Mouse (Mus musculus): ENCODE data around the gene Dyx1c1.
A peak's percentile ranks its signal among the peaks of the same experiment; 100 is the strongest.

Gene Dyx1c1

DNA sequence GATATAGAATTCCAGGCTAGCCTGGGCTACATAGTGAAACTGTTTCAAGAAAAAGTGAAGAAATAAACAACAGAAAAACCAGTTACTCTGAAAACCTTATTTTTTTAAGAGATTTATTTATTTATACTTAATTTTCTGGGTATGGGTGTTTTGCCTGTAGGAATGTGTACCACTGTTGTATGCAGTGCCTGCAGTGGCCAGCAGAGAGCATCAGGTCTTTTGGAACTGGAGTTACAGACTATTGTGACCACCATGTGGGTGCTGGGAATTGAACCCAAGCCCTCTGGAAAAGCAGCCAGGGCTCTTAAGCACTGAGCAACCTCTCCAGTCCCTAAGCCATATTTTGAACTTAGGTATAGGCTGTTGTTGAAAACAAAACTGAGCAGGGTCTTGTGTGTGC, 14.4 kb downstream of the Dyx1c1 start:
- DNase-seq (ENCODE audit: low read depth, low spot score) = no peak

DNA sequence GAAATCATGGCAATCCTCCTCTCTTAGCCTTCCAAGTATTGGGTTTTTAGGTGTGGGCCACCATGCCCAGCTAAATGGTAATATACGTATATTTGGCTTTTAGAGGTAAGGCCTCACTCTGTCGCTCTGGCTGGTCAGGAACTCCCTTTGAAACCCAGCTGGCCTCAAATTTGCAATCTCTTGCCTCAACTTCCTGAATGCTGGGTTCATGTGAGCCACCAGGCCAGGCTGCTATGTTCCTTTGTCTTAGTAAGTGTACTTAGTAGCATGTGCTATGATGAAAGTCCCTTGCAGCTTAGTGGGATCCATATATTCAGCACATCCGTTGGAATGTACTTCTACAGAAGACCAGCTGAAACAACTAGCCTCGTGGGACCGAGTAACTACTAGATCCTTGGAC, 16.1 kb downstream of the Dyx1c1 start:
- DNase-seq (ENCODE audit: low read depth, low spot score) = no peak

DNA sequence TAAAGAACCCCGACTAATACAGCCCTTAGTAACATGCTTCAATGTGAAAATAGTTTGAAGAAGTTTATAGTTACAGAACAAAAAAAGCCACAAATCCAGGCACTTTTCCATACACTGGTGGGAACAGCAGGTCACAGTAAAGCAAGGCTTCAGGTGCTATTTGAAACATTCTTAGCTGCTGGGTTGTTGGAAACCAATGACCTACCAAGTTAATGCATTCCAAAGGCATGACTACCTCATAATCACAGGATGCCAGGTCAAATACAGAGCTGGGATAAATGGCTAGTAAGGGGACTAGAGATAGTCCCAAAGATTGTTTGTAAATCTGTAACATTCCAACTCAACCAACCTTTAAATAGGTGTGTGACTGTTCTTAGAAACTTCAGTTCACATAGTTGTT, 16.7 kb downstream of the Dyx1c1 start:
- DNase-seq (ENCODE audit: low read depth, low spot score) = no peak

DNA sequence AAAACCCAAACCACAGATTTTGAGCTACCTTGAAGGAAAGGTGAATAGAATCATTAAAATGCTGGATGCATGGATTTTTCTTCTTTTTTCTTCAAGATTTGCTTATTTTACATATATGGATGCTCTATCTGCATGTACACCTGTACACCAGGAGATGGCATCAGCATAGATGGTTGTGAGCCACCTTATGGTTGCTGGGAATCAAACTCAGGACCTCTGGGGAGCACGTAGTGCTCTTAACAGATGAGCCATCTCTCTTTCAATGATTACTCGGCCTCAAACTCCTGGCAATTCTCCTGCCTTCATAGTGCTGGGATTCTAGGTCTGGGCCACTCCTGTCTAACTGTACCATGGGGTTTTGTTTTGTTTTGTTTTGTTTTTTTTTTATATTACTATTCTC, 24.5 kb downstream of the Dyx1c1 start:
- no peak for DNase-seq (ENCODE audit: low read depth, low spot score)

DNA sequence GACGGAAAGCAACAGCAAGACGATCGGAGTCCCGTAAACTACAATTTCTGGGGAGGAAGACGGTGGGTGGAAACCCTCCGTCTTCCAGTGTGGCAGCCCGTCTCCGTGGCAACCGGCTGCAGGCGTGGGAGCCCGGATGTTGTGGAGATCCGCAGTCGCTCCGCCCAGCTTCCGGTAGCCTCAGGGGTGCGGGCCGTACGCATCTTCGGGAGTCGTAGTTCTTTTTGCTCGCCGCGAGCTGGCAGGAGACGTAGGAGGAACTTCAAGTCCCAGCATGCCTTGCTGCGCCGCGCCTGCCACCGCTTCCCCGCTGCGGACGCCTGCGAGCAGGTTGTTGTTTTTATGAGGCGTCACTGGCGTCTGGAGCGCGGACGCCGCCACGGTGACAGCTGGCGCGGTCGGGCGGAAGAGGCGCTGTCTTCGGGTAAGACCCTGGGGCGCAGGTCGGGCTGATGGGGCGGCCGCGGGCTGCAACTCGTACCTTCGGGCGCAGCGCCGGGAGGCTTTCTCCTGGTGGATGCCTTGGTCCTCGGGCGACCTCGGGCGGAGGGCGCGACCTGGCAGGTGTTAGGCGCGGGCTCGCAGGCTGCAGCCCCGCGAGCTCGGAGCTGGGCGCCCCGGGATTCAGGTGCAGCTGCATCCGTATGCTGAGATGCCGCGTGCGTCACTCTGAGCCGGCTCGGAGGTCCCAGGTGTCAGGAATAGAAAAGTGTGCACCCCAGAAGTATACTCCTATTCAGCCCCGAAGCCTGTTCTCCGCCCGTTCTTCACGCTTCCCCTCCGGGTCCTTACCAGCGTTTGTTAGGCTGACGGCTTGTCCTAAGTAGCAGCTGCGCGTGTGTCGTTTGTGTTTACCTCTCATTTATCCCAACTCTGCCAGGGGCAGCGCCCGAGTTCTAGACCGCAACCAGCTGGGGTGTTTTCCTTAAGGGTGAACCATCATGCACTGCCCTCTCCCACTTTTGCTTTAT, 26.9 kb downstream of the Dyx1c1 start, which contains the start of the genes Ccpg1os and Ccpg1:
Gene Ccpg1os (minus strand): TSS at position 133 of the 971 bp plus-strand sequence.
Gene Ccpg1 (plus strand): TSS at position 180 of the 971 bp plus-strand sequence.
- DNase-seq (ENCODE audit: low read depth, low spot score) = peak; percentile 95

DNA sequence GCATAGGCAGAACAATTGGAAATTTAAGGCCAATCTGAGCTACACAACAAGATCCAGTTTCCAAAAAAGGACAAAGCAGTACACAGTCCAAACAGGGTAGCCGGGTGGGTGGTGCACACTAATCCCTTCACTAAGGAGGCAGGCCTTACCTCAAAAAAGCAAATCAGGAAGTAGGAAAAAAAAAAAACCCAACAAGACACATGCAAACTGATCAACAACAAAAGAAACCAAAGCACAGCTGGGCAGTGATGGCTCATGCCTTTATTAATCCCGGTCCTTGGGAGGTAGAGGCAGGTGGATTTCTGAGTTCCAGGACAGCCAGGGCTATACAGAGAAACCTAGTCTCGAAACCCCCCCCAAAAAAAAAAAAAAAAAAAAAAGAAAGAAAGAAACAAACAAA, 29.1 kb downstream of the Dyx1c1 start:
- no peak for DNase-seq (ENCODE audit: low read depth, low spot score)

DNA sequence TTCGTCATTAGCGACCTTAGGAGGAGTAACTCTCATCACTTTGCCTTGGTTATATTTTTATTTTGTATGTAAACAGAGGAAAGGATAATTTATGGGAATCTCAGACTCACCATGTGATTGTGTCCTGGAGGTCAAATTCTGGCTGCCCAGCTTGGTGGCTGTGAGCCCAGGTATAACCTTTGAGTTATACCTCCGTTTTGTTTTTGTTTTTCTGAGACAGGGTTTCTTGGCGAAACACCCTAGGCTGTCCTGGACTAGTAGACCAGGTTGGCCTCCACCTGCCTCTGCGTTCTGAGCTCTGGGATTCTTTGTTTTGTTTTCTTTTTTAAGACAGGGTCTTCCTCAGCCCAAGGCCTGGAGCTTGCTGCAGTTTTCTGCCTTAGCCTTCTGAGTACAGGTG, 30.1 kb downstream of the Dyx1c1 start:
- DNase-seq (ENCODE audit: low read depth, low spot score) = no peak

DNA sequence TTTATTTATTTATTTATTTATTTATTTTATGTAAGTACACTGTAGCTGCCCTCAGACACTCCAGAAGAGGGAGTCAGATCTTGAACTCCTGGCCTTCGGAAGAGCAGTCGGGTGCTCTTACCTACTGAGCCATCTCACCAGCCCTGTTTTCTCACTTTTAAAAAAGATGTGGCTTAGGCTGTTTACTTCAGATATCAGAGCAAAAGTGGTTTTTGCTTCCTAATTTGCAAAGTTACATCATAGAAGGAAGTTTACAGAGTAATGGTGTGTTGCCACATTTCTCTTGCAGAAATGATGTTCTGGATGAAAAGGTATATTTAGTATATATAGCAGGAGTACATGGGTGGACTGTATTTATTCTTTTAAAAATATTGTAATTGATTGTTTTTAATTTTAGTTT, 32.8 kb downstream of the Dyx1c1 start:
- no peak for DNase-seq (ENCODE audit: low read depth, low spot score)

DNA sequence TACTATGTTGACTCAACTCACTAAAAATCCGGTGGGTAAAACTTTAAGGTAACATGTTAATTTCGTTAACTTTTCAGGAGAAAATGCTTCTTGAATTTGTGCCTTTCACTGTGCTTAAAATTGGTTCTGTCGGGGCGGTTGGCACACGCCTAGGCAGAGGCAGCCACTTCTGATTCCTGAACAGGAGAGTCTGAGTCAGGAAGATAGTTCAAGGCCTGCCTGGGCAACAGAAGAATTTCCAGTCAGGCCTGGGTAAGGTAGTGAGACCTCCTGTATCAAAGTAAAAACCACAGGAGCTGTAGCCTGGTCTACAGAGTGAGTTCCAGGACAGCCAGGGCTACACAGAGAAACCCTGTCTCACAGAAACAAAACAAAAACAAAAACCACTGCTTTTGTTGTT, 34.0 kb downstream of the Dyx1c1 start:
- no peak for DNase-seq (ENCODE audit: low read depth, low spot score)

DNA sequence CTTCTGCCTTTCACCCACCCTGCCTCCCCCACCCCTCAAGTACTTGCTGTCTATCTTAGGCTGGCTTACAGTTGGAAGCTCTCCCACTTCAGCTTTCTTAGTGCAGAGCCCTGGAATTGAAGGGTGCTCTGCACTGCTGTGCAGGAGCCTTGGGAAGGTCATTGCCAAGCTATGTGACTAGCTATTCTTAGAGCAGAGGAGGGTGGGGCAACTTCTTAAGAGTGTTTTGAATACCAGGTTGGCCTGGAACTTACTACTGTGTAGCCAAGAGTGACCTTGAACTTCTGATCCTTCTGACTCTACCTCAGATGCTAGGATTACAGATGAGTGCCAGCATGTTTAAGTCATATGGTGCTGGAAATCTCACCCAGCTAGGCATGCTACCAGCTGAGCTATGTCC, 37.6 kb downstream of the Dyx1c1 start:
- no peak for DNase-seq (ENCODE audit: low read depth, low spot score)

DNA sequence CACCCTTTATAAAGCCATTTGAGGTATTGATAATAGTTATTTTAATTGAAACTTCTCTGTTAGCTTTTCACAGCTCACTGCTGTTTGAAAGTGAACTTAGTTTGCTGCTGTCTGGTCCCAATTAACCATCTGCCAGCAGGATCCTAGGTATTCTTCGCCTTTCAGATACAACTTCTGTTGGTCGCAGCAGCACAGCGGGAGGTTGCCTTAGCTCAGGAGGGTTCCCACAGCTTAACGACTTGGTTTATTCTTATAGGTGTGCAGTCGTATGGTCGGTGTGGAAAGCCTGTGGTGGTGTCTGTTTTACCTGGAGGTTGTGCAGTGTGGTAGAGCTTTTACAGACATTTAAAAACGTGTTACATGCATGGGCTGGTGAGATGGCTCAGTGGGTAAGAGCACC, 38.2 kb downstream of the Dyx1c1 start:
- DNase-seq (ENCODE audit: low read depth, low spot score) = no peak

DNA sequence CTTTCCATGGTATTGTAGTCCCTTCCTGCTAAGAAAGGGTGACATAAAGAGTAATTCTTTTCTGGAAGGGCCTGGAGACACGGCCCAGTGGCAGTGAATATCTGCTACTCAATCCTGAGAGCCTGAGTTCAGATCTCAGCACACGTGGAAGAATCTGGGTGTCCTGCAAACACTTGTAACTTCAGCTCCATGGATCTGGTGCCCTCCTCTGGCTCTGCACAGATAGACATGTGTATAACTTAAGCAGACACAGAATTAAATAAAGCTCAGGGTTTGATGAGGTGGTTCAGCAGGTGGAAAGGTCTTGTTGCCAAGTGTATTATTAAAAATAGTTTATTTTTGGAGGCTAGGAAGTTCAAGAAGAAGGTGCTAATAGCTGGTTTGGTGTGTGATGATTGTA, 41.9 kb downstream of the Dyx1c1 start:
- no peak for DNase-seq (ENCODE audit: low read depth, low spot score)

DNA sequence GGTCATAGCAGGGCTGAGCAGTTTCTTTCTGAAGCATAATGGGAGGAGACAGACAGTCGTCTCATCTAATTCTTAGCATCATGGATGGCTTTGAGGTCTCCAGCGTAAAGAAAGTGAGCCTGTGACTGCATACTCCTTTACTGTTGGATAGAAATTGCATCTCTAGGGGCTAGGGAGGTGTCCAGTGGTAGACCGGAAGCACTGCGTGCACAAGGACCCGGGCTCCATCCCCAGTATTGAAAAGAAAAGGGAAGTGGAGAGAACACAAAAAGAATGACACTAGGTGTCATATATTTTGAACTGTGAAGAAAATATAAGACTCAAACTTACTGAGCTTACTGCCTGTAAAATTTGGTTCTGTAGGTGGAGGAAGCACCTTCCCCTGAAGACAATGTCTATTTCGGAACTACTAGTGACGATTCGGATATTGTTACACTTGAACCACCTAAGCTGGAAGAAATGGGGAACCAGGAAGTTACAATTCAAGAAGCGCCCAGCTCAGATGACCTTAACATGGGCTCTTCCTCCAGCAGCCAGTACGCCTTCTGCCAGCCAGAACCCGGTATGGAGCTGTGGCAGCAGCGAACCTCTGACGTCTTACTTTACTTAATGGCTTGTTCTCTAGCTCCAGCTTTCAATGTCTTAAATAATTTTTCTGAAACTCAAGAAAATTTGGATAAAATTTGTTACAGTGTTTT, 42.9 kb downstream of the Dyx1c1 start:
- no peak for DNase-seq (ENCODE audit: low read depth, low spot score)

DNA sequence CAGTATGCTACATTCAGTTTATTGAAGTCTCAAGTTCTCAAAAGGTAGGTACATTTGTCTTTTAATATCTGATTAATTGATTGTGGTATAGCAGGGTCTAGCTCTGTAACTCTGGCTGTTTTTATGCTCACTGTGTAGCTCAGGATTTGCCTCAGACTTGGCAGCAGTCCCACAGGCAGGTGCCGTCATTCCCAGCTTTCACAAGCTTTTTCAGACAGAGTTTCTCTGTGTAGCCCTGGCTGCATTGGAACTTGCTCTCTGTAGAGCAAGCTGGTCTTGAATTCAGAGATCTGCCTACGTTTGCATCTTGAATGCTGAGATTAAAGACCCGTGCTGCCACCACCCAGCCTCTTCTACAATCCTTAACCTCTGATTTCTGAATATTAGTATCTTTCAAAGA, 43.6 kb downstream of the Dyx1c1 start:
- no peak for DNase-seq (ENCODE audit: low read depth, low spot score)

DNA sequence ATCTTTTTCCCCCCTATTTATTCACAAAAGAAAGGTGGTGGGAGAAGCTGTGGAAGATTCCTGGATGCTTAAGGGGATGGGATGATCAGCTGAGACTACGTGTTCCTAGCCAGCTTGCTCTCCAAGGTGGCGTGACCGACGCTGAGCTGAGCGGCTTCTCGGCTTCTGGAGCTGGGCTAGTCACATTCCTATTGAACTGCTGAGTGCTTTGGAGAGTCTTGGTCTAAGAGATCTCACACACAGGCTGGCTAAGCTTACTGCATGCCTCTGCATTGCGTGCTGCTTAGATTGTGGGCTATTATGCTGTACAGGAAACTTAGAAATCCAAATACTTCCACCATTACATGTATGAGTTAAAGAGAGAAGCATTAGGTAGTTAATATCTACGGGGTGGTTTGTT, 45.5 kb downstream of the Dyx1c1 start:
- DNase-seq (ENCODE audit: low read depth, low spot score) = no peak

DNA sequence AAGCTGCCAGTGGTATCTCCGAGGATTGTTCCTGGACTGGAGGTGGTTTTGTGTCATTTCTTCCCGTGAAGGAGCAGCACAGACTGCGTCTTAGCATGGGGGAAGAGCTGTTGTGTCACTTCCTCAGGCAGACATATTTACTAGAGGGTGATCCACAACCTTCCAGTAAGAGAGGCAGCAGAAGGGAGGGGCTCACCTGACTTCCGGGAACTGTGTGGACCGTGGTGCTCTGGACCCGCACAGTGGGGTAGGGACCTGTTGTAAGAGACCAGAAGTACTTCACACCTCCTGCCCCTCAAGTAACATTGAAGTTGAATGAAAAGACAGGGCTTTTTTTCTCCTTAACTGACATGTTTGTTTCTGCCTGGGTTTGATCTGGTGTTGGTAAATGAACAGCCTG, 46.5 kb downstream of the Dyx1c1 start:
- no peak for DNase-seq (ENCODE audit: low read depth, low spot score)

DNA sequence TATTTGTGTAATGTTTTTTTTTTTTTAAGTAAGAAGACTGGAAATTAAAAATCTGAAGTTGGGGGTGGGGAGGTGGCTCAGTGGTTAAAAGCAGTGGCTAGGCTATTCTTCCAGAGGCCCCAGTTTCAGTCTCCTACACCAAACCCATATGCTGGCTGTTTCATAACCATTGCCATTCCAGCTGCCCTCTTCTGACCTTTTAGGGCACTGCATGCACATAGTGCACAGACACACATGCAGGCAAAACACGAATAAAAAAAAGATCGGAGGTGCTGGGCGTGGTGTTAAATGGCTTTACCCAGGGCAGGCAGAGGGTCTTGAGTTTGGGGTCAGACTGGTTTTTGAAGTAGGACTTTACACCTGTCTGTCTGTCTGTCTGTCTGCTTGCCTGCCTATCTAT, 47.6 kb downstream of the Dyx1c1 start:
- no peak for DNase-seq (ENCODE audit: low read depth, low spot score)

DNA sequence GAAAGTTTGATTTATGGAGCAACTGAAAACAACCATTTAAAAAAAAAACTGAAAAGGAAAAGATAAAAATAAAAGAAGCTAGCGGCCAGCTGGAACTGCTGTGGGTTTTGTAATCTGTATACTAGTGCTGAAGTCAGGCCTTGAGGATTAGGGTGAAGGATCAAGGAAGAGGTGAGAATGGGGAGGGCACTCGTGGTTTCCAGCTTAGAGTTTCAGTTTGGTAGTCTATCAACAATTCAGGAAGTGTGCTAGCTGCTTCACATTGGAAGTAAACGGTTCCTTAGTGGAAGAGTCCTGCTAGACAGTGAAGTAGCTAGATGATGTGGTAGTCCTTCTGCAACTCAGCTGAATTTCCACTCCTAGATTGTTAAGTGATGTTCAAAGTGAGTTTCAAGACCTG, 49.8 kb downstream of the Dyx1c1 start:
- DNase-seq (ENCODE audit: low read depth, low spot score) = no peak

DNA sequence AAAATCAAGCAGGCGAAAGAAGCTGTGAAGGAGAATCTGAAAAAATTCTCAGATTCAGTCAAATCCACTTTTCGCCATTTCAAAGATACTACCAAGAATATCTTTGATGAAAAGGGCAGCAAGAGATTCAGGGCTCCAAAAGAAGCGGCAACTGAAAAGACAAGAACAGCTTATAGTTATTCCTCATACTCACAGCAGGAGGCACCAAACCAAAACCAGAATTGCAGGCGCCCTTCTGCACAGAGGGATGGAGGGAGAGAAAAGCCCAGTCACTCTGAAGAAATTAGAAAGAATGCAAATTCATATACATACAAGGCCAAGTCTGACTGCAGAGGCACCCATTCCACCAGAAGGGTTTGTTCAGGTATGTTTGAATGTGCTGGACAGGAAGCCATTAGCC, 54.0 kb downstream of the Dyx1c1 start:
- DNase-seq (ENCODE audit: low read depth, low spot score) = no peak

DNA sequence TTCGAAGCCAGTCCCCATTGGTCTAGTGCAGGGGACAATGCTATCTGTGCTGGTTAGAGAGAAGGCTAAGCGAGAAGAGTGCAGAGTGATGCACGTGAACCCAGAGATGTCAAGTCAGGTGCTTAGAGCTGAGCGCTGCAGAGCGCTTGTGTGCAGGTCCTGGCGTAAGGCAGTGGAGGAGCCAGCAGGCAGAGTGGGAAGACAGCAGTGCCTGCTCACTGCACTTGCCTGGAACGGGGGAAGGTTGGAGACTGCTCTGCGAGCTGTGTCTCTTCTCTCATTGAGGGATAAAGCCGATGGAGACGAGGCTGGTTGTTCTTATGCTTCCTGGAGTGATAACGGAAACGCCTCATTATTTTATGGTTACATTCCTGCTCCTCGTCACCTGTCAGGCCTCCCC, 56.1 kb downstream of the Dyx1c1 start:
- no peak for DNase-seq (ENCODE audit: low read depth, low spot score)

DNA sequence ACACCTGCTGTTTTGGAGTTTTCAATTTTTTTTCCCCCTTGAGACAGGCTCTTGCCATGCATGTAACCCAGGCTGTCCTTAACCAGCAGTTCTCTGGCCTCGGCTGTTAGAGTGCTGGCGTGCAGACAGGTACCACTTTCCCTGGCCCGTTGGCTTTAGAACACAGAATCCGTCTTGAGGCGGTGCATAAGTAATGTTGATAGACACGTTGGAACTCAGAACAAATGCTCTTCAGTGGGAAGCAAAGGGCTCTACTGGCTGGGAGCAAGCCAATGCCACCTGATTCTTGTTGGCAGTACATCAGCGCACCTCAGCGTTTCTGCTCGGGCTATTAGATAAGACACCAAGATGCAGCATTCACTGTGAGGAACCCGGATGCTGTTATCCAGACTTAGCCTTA, 61.3 kb downstream of the Dyx1c1 start:
- no peak for DNase-seq (ENCODE audit: low read depth, low spot score)

DNA sequence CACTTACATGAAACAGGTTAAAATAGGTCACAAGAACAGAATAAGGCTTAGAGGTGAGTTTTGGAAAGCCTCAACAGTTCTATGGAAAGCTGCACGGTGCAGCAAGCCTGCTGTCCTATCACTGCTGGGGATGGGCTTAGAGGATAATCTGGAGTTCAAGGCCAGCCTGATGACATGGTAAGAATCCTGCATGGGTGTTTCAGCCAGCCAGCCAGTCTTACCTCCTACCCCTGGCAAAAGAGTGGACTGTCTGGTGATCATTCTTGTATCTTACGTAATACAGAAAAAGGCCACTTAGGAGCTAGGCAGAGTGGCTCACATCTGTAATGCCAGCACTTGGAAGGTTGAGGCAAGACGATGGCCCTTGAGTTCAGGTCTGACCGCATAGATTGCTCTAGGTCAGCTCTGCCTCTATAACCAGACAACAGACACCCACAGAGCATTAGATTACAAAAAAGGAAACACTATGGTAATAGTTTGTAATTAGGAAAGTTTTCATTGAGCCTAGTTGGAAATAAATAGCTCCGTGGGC, 62.0 kb downstream of the Dyx1c1 start:
- DNase-seq (ENCODE audit: low read depth, low spot score) = no peak

Data from brain, embryonic 18.5 days (tissue).